Mouse (Mus musculus): ENCODE results near the gene Atp6v1e2. TPM values are rescaled to one million over a fixed set of nuclear protein-coding genes. Genes with fewer than 3 reads are reported as not detected.

The Atp6v1e2 gene
- polyA plus RNA-seq, 1 experiment = not detected

GRCm38 (mm10) chr17:86895191-86895590 is 52.5 kb downstream of the Atp6v1e2 start:
- DNase-seq = no peak
- no peak overlapping the region for H3K4me3 ChIP-seq (replicated peaks; ENCODE audit: insufficient read depth, low read depth, low read length)
- no peaks in the 10 kb centered on the region for H3K27me3 ChIP-seq (ENCODE audit: control insufficient read depth, insufficient read depth, low read length)
- 45% methylated on average over 4 of the region's 4 CpGs for WGBS
- no peak for TF ChIP-seq CTCF (IDR thresholded peaks at IDR 0.05; ENCODE audit: borderline replicate concordance, insufficient read depth, low read depth, low read length)
- TF ChIP-seq POLR2A (IDR thresholded peaks at IDR 0.05; ENCODE audit: borderline replicate concordance, insufficient read depth, low read length) = no peak
- no peak overlapping the region for H3K27ac ChIP-seq (ENCODE audit: insufficient read depth, low read length)
- no peaks in the 10 kb centered on the region for H3K4me1 ChIP-seq (ENCODE audit: control insufficient read depth, insufficient read depth, low read length)

Other genes with a start within 250 kb of the Atp6v1e2 start
- 63.0 and 71.1 TPM in 2 replicates for gene Epas1, start 194.2 kb downstream of the Atp6v1e2 start, polyA plus RNA-seq (2012; rRNA removed)
- not detected in 2 replicates for gene Tmem247, start 30.5 kb downstream of the Atp6v1e2 start, polyA plus RNA-seq (2012; rRNA removed)
- gene Rhoq, start 15.2 kb upstream of the Atp6v1e2 start, polyA plus RNA-seq (2012; rRNA removed) = 42.5 and 47.1 TPM in 2 replicates
- 18.2 and 19.6 TPM in 2 replicates for gene Pigf, start 77.5 kb upstream of the Atp6v1e2 start, polyA plus RNA-seq (2012; rRNA removed)
- 77.0 and 86.6 TPM in 2 replicates for gene Cript, start 77.7 kb upstream of the Atp6v1e2 start, polyA plus RNA-seq (2012; rRNA removed)
- gene Socs5, start 159.8 kb upstream of the Atp6v1e2 start, polyA plus RNA-seq (2012; rRNA removed) = 55.8 and 57.6 TPM in 2 replicates

Data from cerebellum, adult 2 months (tissue).